Mouse (Mus musculus) embryo, embryonic 10 days (tissue): ENCODE measurements around the gene Gm36028.

Experiments used
- DNase-seq: peaks from one replicate; pipeline ENCODE4 v3.0.0-alpha.2; 2015; ENCODE audit warnings: low spot score

Gm36028 gene

DNA sequence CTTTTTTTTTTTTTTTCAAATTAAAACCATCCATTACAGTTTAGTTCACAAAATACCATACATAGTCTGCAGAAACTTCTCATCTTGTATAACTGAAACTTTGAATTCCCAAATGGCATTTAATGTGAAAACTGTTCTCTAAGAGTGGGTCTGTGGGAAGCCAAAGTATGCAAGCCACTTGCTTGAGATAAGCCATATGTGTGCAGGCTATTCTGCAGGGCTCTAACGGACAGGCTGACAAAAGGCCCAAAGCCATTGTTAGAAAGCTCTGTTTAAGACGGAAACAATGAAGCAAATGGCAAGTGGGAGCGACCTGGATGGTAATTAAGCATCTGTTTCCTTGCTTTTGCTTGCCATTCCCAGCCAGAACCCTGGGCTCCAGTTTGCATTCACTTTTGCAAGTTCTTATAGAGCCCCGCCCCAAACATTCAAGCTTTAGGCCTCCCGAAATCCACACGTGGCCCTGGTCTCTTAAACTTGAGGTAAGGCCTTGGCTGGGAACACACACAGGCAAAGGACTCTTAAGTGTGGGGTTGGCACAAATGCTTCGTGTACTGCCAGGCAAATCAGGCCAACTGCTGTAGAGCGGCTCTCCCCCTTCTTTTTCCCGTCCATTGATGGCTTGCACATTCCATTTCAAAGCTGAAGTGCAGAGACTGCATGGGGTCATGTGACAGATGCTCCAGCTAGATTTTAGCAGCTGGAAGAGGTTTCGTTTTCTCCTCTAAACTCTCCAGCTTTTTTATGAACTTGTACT, 51.9 kb downstream of the Gm36028 start:
- DNase-seq = peak; percentile 48

DNA sequence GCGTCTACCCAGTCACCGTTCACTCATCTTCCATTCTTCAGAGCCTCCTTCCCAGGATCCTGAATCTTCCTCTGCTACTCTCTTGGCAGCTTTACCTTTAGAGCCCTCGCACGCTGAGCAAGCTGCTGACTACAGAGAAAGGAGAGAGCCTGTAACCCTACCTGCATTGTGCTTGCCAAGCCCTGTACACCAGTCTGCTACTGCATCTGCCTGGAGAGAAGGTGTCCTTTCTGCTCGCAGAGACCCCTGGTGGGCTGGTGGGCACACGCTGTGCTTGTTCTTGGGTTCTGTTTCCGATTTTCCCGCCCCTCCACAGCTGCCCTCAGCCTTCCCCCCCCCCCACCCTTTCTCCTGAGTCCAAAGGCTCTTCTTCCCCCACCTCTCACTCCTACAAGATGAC, 53.7 kb downstream of the Gm36028 start:
- DNase-seq = no peak

DNA sequence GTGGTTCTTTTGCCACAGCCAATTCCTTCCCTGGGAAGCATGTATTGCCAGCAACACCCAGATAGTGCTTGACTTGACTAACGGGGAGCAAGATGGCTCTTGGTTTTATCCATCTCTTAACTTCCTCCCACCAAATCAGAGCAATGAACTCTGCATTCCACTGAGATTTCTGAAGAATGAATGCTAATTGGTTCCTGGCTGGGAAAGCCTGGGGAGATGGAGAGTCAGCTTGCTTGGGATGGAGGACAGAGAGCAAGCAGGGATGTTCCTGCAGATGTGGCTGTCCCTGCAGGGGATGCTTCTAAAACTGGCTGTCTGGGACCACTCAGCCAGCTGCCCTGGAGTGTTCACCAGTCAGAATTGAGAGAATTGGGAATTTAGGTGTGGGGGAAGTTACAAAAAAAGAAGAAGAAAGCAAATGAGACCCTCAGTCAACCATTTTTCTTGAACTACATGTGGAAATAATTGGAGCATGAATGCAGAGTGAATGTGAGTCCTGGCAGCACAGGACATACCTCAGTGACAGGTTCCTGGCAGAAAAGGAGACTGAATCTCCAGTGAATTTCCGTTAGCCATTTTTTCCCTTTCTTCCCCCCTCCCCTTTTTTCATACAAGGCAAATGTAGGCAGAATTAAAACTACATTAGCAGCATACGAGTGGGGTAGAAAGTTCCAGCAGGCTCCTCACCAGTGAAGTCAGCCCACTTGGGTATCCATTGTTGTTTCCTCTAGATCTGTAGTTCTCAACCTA, 55.0 kb downstream of the Gm36028 start:
- no peak for DNase-seq

DNA sequence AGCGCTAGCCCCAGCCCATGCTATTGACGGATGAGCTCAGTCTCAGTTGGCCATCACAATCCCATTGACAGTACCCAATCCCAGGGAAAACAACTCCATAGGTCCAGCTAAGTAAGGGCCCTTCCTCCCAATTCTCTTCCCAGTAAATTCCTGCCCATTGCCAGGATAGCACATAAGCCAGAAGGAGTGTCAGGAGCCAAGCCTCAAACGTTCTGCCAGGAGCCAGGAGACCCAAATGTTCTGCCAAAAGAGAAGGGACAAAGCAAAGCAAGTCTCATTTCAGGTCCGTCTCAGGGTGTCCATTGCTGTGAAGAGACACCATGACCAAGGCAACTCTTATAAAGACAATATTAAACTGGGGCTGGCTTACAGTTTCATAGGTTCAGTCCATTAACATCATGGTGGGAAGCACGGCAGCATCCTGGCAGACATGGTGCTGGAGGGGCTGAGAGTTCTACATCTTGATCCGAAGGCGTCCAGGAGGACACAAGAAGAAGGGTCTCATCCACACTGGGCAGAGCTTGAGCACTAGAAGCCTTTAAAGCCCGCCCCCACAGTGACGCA, 57.5 kb downstream of the Gm36028 start:
- no peak for DNase-seq

DNA sequence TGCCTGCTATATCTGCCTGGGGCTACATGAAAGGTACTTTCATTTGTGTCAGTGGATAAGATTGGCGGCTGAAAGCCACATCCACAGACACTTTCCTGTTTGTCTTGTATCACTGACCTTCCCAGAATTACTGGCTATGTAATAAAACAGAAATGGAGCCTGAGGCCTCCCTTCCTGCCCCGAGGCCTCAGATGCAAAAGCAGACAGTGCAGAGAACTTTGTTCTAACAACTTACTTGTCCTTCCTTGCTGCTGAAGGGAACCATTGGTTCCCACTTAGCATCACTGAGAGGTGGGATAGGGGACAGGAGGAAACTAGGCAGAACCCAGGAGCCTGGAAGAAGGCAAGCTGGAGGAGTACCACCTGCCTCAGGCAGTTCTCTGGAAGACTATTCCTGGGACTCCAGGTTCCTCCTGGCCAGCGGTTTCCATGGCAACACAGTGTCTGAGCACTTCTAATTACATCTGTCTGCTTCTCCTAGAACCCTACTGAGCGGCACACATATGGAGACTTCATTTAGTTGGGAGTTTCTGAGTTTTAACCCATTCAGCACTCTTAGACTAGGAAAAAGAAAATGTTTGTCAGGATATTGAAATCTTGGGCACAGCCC, 58.2 kb downstream of the Gm36028 start:
- DNase-seq = peak; percentile 71

DNA sequence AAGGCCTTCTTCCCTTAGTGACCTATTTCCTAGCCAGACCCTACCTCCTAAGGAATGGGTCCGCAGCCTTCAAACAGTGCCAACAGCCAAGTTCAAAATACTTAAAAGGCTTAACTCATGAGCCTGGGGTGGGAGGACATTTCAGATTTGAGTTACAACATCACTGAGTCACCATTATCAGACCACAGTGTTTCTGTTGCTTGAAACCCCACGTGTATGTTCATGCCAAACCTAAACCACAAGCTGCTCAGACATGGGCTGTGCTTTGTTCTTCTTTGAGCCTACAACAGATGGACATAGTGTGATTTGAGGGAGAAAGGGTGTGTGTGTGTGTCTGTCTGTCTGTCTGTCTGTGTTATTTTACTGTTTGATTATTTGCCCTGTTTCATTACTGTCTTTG, 59.8 kb downstream of the Gm36028 start:
- no peak for DNase-seq
